Mouse (Mus musculus): ENCODE measurements around the gene Olfr1465.

Olfr1465 gene

GRCm38 (mm10) chr19:13315441-13315840 is at the start of gene Olfr1465:
TSS of gene Olfr1465 (minus strand) at chr19:13315541.
- DNase-seq (ENCODE audit: low spot score in 2 of 2), result no peak

DNA sequence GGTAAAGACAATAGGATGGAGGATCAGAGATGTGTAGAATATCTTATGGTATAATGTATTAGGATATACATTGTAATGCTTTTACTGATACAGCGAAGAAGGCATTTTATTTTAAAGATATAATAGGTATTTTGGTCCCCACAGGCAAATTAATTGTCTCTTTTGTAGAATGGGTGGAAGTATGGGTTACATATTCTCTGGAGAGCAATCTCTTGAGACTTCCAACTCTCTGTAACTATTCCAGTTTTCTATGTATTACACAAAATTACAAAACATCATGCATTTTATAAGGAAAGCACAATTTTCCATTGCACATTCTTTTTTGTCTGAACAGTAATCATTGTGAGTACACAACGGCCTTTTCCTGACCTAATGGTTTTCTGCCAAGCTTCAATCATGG is 46.6 kb upstream of the Olfr1465 start, which contains the start of gene Olfr1467:
Olfr1467 (plus strand) TSS at position 301 of the 400 bp plus-strand sequence.
- DNase-seq (ENCODE audit: low spot score in 2 of 2), result no peak

GRCm38 (mm10) chr19:13338562-13338961 is 23.2 kb upstream of the Olfr1465 start, which contains the start of gene Olfr1466:
TSS of gene Olfr1466 (plus strand) at chr19:13338862.
- no peak for DNase-seq (ENCODE audit: low spot score in 2 of 2)
